Mouse (Mus musculus): ENCODE data around the gene Gm5941.

GRCm38 (mm10) chrX:92460496-92460895, 29.3 kb upstream of the Gm5941 start:
- no peak for TF ChIP-seq CTCF (IDR thresholded peaks at IDR 0.05; ENCODE audit: low read depth, low read length)
- no peak for TF ChIP-seq POLR2A (IDR thresholded peaks at IDR 0.05; ENCODE audit: extremely low read depth, insufficient read depth, low read length)

Data from liver, adult 2 months (tissue).